Mouse (Mus musculus): ENCODE data around the gene Mllt10. TPM values are rescaled to one million over a fixed set of nuclear protein-coding genes. Genes with fewer than 3 reads are reported as not detected.
A peak's percentile ranks its signal among the peaks of the same experiment; 100 is the strongest.

The Mllt10 gene
- polyA plus RNA-seq, 1 experiment from 2014 or later, result 32.5 TPM

DNA sequence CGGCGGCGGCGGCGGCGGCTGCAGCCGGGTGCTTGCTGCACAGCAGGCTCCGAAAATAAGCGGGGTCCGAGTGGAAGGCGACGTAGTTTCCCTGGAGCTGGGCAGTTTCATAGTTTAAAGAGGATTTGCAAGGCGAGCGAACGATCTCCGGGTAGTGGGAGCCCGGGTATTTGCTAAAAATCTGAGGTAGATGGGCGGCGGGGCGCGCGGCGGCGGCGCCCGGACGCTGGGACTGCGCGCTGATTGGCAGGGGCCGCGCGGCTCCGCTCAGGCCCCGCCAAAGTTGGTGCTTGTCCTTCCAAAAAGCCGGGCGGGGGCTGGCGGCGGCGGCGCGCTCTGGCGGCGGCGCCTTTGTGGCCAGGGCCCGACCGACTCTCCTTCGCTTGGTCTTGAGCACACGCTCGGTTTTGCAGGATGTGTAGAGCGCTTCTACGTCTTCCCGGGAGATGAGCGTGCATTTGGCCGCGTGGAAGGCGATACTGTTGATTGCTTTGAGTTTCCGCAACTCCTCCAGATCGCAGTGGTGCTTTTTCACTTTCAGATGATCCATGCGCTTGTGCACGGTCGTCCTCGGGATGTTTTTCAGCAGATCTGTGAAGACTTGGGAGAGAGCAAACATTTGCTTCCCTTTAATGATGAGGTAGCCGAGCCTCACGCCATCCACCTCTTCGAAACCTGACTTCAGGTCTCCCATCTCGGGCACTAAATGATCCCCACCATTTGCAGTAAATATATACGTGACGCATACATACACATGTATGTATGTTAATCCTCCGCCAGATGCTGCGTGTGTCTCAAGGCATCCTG lies 7.2 kb upstream of the Mllt10 start:
- peak; percentile 74 for ATAC-seq (ENCODE audit: extremely low read depth, insufficient number of reproducible peaks, low FRiP score, low TSS enrichment)
- H3K27ac ChIP-seq (replicated peaks), result peak overlapping the region; percentile 100
- WGBS, result under 1% methylated on average over 66 of the region's 70 CpGs
- H3K27me3 ChIP-seq (replicated peaks), result no peaks in the 10 kb centered on the region
- no peaks in the 10 kb centered on the region for H3K9me3 ChIP-seq
- H3K36me3 ChIP-seq, result no peaks in the 10 kb centered on the region
- peaks cover 46% of the 10 kb centered on the region for H3K4me1 ChIP-seq
- peak overlapping the region; percentile 98 for H3K4me3 ChIP-seq
- H3K4me2 ChIP-seq, result peak overlapping the region; percentile 93
- H3K9ac ChIP-seq, result peak overlapping the region; percentile 100

DNA sequence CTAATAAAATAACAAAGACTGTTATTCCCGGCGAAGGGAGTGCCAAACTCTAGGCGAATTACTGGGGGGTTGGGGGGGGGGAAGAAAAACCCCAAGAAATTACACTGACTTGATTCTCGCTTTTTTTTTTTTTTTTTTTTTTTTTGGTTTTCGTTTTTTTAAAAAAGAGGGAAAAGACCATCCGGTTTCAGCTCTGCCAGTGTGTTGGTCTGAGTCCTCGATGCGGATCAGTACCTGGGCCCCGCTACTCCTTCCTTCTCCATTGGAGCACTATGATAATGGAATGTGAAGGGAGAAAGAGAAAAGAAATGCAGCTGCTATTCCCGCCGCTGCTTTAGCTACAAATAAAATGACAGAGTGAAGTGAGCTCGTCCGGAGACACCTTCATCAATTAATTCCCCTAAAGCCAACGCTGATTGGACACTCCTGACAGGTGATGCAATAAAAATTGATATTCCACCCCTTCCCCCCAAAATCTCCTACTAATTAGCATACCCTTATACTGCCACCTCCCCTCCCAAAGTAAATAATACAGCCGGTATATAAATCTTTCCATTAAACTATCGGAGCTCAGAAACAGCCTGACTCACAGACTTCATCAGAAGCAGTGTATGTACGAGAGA lies 6.5 kb upstream of the Mllt10 start, which contains the start of gene Skida1:
Gene Skida1 (minus strand): TSS at position 599 of the 623 bp plus-strand sequence.
- H3K4me3 ChIP-seq, result peak within 1 kb of the TSS; percentile 98
- H3K4me2 ChIP-seq, result peak within 1 kb of the TSS; percentile 93
- H3K27ac ChIP-seq (replicated peaks), result peak within 1 kb of the TSS; percentile 100
- no peaks in the 10 kb centered on the region for H3K36me3 ChIP-seq
- peaks cover 43% of the 10 kb centered on the region for H3K4me1 ChIP-seq
- no peaks in the 10 kb centered on the region for H3K27me3 ChIP-seq (replicated peaks)
- no peaks in the 10 kb centered on the region for H3K9me3 ChIP-seq
- peak within 1 kb of the TSS; percentile 100 for H3K9ac ChIP-seq
- WGBS, result under 1% methylated on average over 17 of the region's 17 CpGs
- ATAC-seq (ENCODE audit: extremely low read depth, insufficient number of reproducible peaks, low FRiP score, low TSS enrichment), result no peak

GRCm38 (mm10) chr2:18049279-18049821 lies 5.7 kb upstream of the Mllt10 start:
- Histone ChIP-seq H3K4me1 (peaks cover 45% of the 10 kb centered on the region), H3K4me2 (peak overlapping the region; percentile 93), H3K9ac (peak overlapping the region; percentile 100), H3K4me3 (peak overlapping the region; percentile 98), H3K36me3 (no peaks in the 10 kb centered on the region), H3K9me3 (no peaks in the 10 kb centered on the region), H3K27ac (replicated peaks) (peak overlapping the region; percentile 100), H3K27me3 (replicated peaks) (no peaks in the 10 kb centered on the region)
- ATAC-seq (ENCODE audit: extremely low read depth, insufficient number of reproducible peaks, low FRiP score, low TSS enrichment), result no peak
- WGBS, result 5% methylated on average over 11 of the region's 11 CpGs

- Histone ChIP-seq H3K36me3 (no peaks in the 10 kb centered on the region), H3K27me3 (replicated peaks) (no peaks in the 10 kb centered on the region)
- 16% methylated on average over 2 of the region's 2 CpGs for WGBS
Measured at GRCm38 (mm10) chr2:18050018-18050417, 5.0 kb upstream of the Mllt10 start.

GRCm38 (mm10) chr2:18050541-18050985 lies 4.5 kb upstream of the Mllt10 start:
- Histone ChIP-seq H3K4me3 (peak overlapping the region; percentile 98), H3K9ac (peak overlapping the region; percentile 100), H3K36me3 (no peaks in the 10 kb centered on the region), H3K4me1 (peaks cover 46% of the 10 kb centered on the region), H3K27me3 (replicated peaks) (no peaks in the 10 kb centered on the region), H3K4me2 (peak overlapping the region; percentile 93), H3K27ac (replicated peaks) (peak overlapping the region; percentile 100), H3K9me3 (no peaks in the 10 kb centered on the region)
- WGBS, result 8% methylated on average over 10 of the region's 10 CpGs
- ATAC-seq (ENCODE audit: extremely low read depth, insufficient number of reproducible peaks, low FRiP score, low TSS enrichment), result no peak

More at GRCm38 (mm10) chr2:18050018-18050417, 5.0 kb upstream of the Mllt10 start:
- H3K4me3 ChIP-seq, result peak overlapping the region; percentile 98
- peak overlapping the region; percentile 93 for H3K4me2 ChIP-seq
- no peaks in the 10 kb centered on the region for H3K9me3 ChIP-seq
- H3K4me1 ChIP-seq, result peaks cover 46% of the 10 kb centered on the region
- peak overlapping the region; percentile 100 for H3K9ac ChIP-seq
- peak overlapping the region; percentile 100 for H3K27ac ChIP-seq (replicated peaks)
- ATAC-seq (ENCODE audit: extremely low read depth, insufficient number of reproducible peaks, low FRiP score, low TSS enrichment), result no peak

- no peaks in the 10 kb centered on the region for H3K27me3 ChIP-seq (replicated peaks)
- no peaks in the 10 kb centered on the region for H3K9me3 ChIP-seq
- H3K4me3 ChIP-seq, result peak overlapping the region; percentile 98
- H3K4me1 ChIP-seq, result peaks cover 46% of the 10 kb centered on the region
- peak overlapping the region; percentile 93 for H3K4me2 ChIP-seq
- 32% methylated on average over 11 of the region's 11 CpGs for WGBS
- ATAC-seq (ENCODE audit: extremely low read depth, insufficient number of reproducible peaks, low FRiP score, low TSS enrichment), result no peak
- peak overlapping the region; percentile 100 for H3K9ac ChIP-seq
- H3K36me3 ChIP-seq, result no peaks in the 10 kb centered on the region
- H3K27ac ChIP-seq (replicated peaks), result peak overlapping the region; percentile 100
Measured at GRCm38 (mm10) chr2:18051026-18051830, 3.8 kb upstream of the Mllt10 start.

DNA sequence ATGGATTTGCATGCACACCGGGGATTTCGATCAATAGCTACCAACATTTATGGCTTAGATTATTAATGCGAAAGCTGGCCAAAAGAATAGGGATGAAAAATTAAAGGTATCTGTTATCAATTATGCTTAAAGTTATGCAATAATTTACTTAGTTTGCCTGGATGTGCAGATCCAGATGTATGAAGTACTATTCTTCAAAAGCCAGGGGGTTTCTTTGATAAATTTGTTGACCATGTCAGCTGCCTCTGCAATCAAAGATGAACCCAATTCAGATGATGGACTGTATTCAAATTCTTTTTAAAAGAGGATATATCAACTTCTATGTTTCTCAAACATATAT lies 3.2 kb upstream of the Mllt10 start:
- no peaks in the 10 kb centered on the region for H3K27me3 ChIP-seq (replicated peaks)
- H3K4me2 ChIP-seq, result peak overlapping the region; percentile 93
- no peak overlapping the region for H3K27ac ChIP-seq (replicated peaks)
- peaks cover 46% of the 10 kb centered on the region for H3K4me1 ChIP-seq
- 71% methylated on average over 3 of the region's 3 CpGs for WGBS
- no peak overlapping the region for H3K4me3 ChIP-seq
- no peaks in the 10 kb centered on the region for H3K9me3 ChIP-seq
- no peaks in the 10 kb centered on the region for H3K36me3 ChIP-seq
- ATAC-seq (ENCODE audit: extremely low read depth, insufficient number of reproducible peaks, low FRiP score, low TSS enrichment), result no peak
- 0 out of 2 replicates have a peak overlapping the region, but pooled peaks have one; percentile 100 for H3K9ac ChIP-seq

DNA sequence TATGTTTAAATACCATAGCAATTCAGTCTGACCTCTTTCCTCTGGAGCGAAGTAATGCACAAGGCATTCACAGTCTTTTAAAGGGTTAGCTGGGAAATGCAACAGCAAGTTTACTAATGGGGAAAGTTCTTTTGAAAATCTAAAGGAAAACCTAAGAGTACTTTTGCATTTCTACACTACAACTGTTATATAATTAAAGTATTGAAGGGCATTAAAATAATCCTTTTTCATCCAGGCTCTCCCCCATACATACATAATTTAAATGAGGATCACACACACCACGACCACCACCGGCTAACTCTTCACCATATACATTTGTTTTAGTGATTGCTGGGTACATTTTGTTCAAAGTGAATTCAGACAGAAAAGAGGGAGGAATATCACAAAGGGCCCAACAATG lies 2.5 kb upstream of the Mllt10 start:
- Histone ChIP-seq H3K36me3 (no peaks in the 10 kb centered on the region), H3K27ac (replicated peaks) (no peak overlapping the region), H3K4me3 (no peak overlapping the region), H3K27me3 (replicated peaks) (no peaks in the 10 kb centered on the region), H3K9ac (no peak overlapping the region), H3K4me2 (no peak overlapping the region), H3K4me1 (peaks cover 46% of the 10 kb centered on the region), H3K9me3 (no peaks in the 10 kb centered on the region)
- WGBS, result 79% methylated on average over 3 of the region's 3 CpGs
- no peak for ATAC-seq (ENCODE audit: extremely low read depth, insufficient number of reproducible peaks, low FRiP score, low TSS enrichment)

DNA sequence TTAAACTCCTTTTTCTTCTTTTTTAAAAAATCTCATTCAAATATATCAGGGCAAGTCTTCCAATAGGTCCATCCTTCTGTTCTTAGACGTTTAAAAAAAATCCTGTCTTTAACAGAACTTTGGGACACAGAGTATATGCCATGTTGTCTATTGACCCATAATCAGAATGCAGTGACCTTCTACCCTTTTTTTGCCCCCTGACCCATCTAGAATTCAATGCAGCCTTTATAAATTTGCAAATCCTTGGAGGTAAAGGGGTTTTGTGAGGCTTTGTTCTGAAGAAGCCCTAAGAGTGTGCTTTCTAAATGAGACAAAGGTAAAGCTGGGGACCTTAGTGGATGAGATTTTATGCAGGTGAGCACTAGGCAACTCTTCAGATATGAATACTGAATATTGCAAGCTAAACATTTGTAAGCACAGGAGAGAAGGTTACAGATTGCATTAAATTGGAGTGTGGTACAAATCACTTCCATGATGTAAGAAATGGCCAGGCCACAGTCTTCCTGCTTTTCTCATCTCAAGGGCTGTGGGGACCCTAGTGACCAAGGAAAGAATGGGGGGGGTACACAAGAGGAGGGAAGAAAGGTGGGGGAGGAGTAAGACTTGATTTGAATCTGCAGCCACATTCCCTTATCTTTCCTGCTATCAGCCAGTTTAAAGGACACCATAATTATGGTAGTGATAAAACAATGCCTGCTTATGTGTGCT lies 1.6 kb upstream of the Mllt10 start:
- Histone ChIP-seq H3K4me2 (no peak overlapping the region; the same call in 1 of the 2 replicates), H3K4me1 (peaks cover 48% of the 10 kb centered on the region), H3K9me3 (no peaks in the 10 kb centered on the region), H3K9ac (no peak overlapping the region), H3K4me3 (no peak overlapping the region), H3K36me3 (no peaks in the 10 kb centered on the region), H3K27me3 (replicated peaks) (no peaks in the 10 kb centered on the region), H3K27ac (replicated peaks) (0 out of 2 replicates have a peak overlapping the region, but pooled peaks have one; percentile 100)
- no peak for ATAC-seq (ENCODE audit: extremely low read depth, insufficient number of reproducible peaks, low FRiP score, low TSS enrichment)
- WGBS, result 68% methylated on average over 1 of the region's 1 CpGs

DNA sequence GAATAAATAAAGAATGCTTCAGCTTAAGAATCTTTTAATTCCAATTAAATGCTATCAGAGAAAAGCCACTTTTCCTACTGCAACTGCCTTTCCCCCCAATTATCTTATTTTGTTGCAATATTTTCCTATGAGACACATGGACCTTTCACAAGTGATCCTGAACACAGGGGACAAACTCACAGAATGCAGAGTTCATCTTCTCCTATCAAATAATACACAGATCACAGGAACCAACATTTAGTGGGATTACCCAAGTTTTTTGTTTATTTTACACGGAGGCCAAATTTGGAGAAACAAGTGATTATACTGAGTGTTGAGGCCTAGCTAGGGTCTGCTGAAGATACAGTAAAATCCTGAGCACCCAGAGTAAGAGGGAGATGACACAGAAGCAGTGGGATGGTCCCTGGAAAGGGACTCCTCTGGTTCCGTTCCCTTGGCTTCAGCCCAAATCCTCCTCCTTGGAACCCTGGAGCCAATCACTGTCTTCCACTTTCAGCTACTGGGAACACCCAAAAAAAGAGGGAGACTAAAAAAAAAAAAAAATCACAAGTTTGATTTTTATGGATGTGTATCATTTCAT lies 996 bp upstream of the Mllt10 start:
- ATAC-seq (ENCODE audit: extremely low read depth, insufficient number of reproducible peaks, low FRiP score, low TSS enrichment), result no peak
- Histone ChIP-seq H3K27ac (replicated peaks) (peak overlapping the region; percentile 100), H3K27me3 (replicated peaks) (no peaks in the 10 kb centered on the region), H3K4me2 (peak overlapping the region; percentile 82), H3K4me3 (0 out of 2 replicates have a peak overlapping the region, but pooled peaks have one; percentile 71), H3K36me3 (no peaks in the 10 kb centered on the region), H3K9ac (peak overlapping the region; percentile 93), H3K9me3 (no peaks in the 10 kb centered on the region), H3K4me1 (peaks cover 54% of the 10 kb centered on the region)
- 15% methylated on average over 2 of the region's 2 CpGs for WGBS

Measured in heart, embryonic 13.5 days (tissue).